Mouse (Mus musculus) embryonic facial prominence, embryonic 13.5 days (tissue): Measurements from ENCODE around the gene Nln. TPM values are rescaled to one million over a fixed set of nuclear protein-coding genes. Genes with fewer than 3 reads are reported as not detected.
A peak's percentile ranks its signal among the peaks of the same experiment; 100 is the strongest.

Experiments
- ATAC-seq: fragments of 200-750 bp; cut with Nextera tagmentation; 2 replicates; pipeline ENCODE4 v1.8.0; 2017; ENCODE audit warnings: low read depth; ENCODE audit not compliant: insufficient number of reproducible peaks, insufficient read depth, low FRiP score, low TSS enrichment
- H3K27ac ChIP-seq: fragments of 300-500 bp; sonication (generic); 2 replicates; pipeline ENCODE4 v1.5.1; 2015; ENCODE audit warnings: moderate library complexity, mild to moderate bottlenecking, inconsistent platforms
- H3K27me3 ChIP-seq: fragments of 300-500 bp; sonication (generic); 2 replicates; pipeline ENCODE4 v1.6.1; 2015; ENCODE audit warnings: mild to moderate bottlenecking, inconsistent platforms
- H3K36me3 ChIP-seq: fragments of 300-500 bp; sonication (generic); 2 replicates; pipeline ENCODE4 v1.6.1; 2015; ENCODE audit warnings: mild to moderate bottlenecking, inconsistent platforms
- H3K4me1 ChIP-seq: fragments of 300-500 bp; sonication (generic); 2 replicates; pipeline ENCODE4 v1.6.1; 2015; ENCODE audit warnings: inconsistent platforms
- H3K4me2 ChIP-seq: fragments of 300-500 bp; sonication (generic); 2 replicates; pipeline ENCODE4 v1.6.1; 2015; ENCODE audit warnings: moderate library complexity, mild to moderate bottlenecking, inconsistent platforms
- H3K4me3 ChIP-seq: fragments of 300-500 bp; sonication (generic); 2 replicates; pipeline ENCODE4 v1.5.1; 2015; ENCODE audit warnings: mild to moderate bottlenecking, inconsistent platforms
- H3K9ac ChIP-seq: fragments of 300-500 bp; sonication (generic); 2 replicates; pipeline ENCODE4 v1.6.1; 2015; ENCODE audit warnings: mild to moderate bottlenecking, inconsistent platforms
- H3K9me3 ChIP-seq: fragments of 300-500 bp; sonication (generic); 2 replicates; pipeline ENCODE4 v1.6.1; 2016; ENCODE audit warnings: inconsistent platforms
- WGBS: fragments of 180-500 bp; shearing (Covaris S2); methylation state at CpG from one replicate; pipeline ENCODE4 v1.1.7; 2015; ENCODE audit warnings: mixed read lengths; 5-methylcytosine and 5-hydroxymethylcytosine counted together
- polyA plus RNA-seq: library from polyadenylated mRNA; unstranded; fragments of >200 nt; fragmentation: Nextera tagmentation; extraction: Ambion mirVana; gene quantifications from 2 replicates; pipeline ENCODE4 v1.2.1, GENCODE M21; 2015

Nln gene
- polyA plus RNA-seq, 1 experiment from 2014 or later, result 13.0 TPM

DNA sequence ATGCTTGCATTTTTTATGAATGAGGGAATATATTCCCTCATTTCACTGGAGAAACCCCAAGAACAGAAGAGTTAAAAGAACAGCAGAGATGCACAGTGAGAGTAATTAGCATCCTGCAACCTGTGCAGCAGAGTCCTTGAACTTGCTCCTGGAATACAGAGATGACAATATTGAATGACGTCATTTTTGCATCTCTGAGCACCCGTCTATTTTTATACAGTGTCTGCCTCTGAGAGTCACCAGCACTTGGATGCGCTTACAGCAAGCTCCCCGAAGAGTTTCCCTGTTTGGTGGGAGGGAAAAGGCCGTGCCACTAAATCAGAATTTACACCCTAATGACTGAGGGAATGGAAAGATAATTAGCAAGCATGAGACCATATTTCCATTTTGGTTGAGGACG, 96.0 kb downstream of the Nln start:
- H3K9ac ChIP-seq, result no peak overlapping the region
- no peak for ATAC-seq
- peaks cover 4% of the 10 kb centered on the region; the same call in 1 of the 2 replicates for H3K4me1 ChIP-seq
- no peaks in the 10 kb centered on the region for H3K36me3 ChIP-seq
- H3K4me3 ChIP-seq, result no peak overlapping the region
- no peak overlapping the region for H3K27ac ChIP-seq
- 70% methylated on average over 6 of the region's 6 CpGs for WGBS
- no peaks in the 10 kb centered on the region for H3K9me3 ChIP-seq
- no peaks in the 10 kb centered on the region for H3K27me3 ChIP-seq
- no peak overlapping the region for H3K4me2 ChIP-seq

DNA sequence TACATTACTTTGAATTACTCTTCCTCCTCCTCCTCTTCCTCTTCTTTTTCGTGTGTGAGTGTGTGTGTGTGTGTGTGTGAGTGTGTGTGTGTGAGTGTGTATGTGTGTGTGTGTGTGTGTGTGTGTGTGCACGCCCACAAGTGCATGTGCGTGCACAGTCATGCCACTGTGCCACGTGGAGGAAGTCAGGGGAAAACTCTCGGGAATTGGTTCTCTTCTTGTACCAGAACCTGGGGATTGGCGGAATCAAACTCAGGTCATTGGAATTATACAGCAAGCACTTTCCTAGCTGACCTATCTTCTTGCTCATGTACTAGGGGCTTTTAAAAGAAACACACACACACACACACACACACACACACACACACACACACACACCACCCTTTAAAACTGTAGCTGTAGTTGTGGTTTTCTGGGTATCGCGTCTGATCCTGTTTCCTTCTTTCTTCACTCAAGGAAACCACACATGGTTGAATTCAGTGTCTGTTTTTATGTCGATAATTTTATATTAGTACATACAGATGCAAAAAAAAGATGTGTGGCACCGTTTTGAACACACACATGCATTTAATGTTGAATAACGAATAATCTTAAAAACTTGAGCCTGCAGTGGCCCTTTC, 97.1 kb downstream of the Nln start:
- no peaks in the 10 kb centered on the region for H3K27me3 ChIP-seq
- 74% methylated on average over 11 of the region's 11 CpGs for WGBS
- no peak overlapping the region for H3K9ac ChIP-seq
- H3K36me3 ChIP-seq, result no peaks in the 10 kb centered on the region
- ATAC-seq, result no peak
- no peak overlapping the region for H3K27ac ChIP-seq
- H3K4me3 ChIP-seq, result no peak overlapping the region
- no peak overlapping the region for H3K4me2 ChIP-seq
- peaks cover 4% of the 10 kb centered on the region; the same call in 1 of the 2 replicates for H3K4me1 ChIP-seq
- no peaks in the 10 kb centered on the region for H3K9me3 ChIP-seq

DNA sequence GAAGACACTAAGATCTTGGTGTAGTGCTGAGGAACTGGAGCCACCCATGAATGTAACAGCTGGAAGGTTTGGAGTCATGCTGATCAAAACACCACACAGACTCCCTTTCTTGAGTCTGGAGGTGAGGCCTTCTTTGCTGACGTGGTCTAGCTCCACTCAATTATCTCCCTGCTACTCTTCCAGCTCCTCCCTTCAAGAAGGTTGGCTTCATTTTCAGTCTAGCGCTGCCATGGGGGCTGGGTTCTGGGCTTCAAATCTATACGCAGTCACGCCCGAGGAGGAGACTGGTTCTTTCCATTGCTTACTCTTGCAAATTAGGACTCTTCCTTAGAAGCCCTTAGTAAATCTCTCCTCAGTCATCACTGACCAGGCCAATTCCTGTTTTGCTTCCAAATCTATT, 98.1 kb downstream of the Nln start:
- Histone ChIP-seq H3K4me2 (no peak overlapping the region), H3K4me3 (no peak overlapping the region), H3K27me3 (no peaks in the 10 kb centered on the region), H3K4me1 (peaks cover 4% of the 10 kb centered on the region; the same call in 1 of the 2 replicates), H3K9ac (no peak overlapping the region), H3K27ac (no peak overlapping the region), H3K9me3 (no peaks in the 10 kb centered on the region), H3K36me3 (no peaks in the 10 kb centered on the region)
- 92% methylated on average over 5 of the region's 5 CpGs for WGBS
- ATAC-seq, result no peak

DNA sequence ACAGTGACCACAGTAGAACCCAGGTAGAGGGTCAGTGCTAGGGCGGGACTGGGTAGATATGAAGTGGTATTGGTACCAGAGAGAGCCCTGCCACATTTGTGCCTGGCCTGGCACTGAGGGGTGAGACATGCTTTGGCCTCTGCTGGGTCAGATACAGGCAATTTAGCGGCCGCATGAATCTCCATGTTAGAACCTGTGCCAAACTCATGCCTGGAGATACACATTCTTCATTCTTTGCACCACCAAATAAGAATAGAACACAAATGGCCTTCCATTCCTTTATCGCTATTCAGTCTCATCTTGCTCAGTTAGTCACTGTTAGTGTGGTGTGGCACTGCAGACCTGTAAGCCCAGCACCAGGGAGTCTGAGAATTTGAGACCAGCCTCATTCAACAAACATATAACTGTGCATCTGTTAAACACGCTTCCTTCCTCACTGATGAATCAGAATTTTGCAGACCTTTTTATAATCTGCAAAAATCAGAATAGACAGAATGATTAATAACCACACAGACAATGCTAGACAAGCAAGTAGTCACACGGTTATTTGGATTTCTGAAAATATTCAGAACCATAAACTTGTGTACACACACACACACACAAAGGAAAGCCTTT, 104.1 kb downstream of the Nln start:
- no peaks in the 10 kb centered on the region for H3K4me1 ChIP-seq
- no peak for ATAC-seq
- no peak overlapping the region for H3K27ac ChIP-seq
- no peak overlapping the region for H3K9ac ChIP-seq
- no peak overlapping the region for H3K4me3 ChIP-seq
- no peaks in the 10 kb centered on the region for H3K27me3 ChIP-seq
- no peaks in the 10 kb centered on the region for H3K36me3 ChIP-seq
- H3K4me2 ChIP-seq, result no peak overlapping the region
- no peaks in the 10 kb centered on the region for H3K9me3 ChIP-seq
- WGBS, result 93% methylated on average over 6 of the region's 6 CpGs

DNA sequence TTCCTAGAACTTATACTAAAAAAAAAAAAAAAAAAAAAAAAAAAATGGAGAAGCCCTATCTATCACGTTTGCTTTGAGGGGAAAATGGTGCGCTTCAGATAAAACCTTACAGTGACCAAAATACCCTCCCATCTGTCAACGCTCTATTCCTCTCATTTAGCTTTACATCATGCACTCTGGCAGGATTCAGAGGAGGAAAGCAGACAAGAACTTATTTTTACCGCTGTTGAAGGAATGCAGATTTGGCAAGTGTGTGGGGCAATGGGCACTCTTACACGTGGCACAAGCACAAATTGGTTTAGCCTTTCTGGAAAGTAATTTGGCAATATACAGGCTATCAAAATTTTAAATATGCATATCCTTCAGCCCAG, 115.3 kb downstream of the Nln start:
- H3K4me2 ChIP-seq, result no peak overlapping the region
- ATAC-seq, result no peak
- 76% methylated on average over 5 of the region's 5 CpGs for WGBS
- no peaks in the 10 kb centered on the region for H3K27me3 ChIP-seq
- no peak overlapping the region for H3K4me3 ChIP-seq
- no peaks in the 10 kb centered on the region for H3K9me3 ChIP-seq
- H3K9ac ChIP-seq, result no peak overlapping the region
- peaks cover 8% of the 10 kb centered on the region for H3K4me1 ChIP-seq
- no peaks in the 10 kb centered on the region for H3K36me3 ChIP-seq
- no peak overlapping the region for H3K27ac ChIP-seq

DNA sequence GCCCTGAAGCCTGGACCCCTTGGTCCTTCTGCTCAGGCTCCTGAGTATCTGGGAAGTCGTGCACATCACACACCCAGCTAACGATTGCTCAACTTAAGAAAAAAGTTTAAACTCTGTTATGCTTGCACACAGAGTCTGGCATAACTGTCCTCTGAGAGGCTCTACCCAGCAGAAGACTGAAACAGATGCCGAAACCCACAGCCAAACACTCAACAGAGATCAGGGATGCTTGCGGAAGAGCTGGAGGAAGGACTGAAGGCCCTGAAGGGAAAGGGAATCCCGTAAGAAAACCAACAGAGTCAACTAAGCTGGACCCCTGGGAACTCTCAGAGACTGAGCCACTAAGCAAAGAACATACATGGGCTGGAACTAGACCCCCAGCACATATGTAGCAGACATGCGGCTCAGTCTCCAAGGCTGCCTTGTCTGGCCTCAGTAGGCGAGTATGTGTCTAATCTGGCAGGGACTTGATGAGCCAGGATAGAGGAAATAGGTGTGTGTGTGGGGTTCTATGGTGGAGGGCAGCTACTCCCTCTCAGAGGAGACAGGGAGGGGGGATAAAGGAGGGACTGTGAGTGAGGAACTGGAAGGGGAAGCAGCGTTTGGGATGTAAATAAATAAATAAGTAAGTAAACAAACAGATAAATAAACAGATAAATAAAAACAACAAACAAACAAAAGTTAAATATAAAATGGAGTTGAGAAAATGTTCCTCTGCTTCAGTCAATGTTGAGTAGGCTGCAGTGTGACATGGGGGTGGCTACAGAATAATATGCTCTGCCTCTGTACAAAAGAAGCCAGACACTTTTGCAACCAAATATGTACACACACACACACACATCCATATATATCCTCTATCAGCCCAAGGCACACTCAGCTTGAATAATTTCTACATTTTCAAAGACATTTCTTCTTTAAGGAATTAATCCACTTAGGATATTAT, 116.0 kb downstream of the Nln start:
- 55% methylated on average over 8 of the region's 8 CpGs for whole genome bisulfite sequencing

DNA sequence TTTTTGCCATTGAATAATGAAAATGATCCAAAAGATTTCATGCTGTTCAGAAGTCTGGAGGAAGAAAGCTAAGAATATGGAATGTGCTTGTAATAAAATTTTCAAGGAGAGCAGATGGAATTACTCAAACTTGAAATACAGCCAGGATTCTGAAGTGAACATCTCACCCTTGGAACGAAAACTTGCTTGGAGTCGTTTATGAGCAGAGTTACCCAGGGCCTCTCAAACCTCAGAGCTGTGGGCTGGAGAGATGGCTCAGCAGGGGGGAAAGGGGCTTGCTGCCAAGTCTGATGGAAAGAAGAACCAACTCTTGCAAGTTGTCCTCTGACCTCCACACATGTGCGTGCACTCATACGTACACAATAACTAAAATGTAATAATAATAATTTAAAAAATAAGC, 122.8 kb downstream of the Nln start:
- Histone ChIP-seq H3K36me3 (no peaks in the 10 kb centered on the region), H3K4me2 (no peak overlapping the region), H3K9me3 (no peaks in the 10 kb centered on the region), H3K4me1 (peaks cover 20% of the 10 kb centered on the region), H3K9ac (no peak overlapping the region), H3K4me3 (no peak overlapping the region), H3K27me3 (no peaks in the 10 kb centered on the region), H3K27ac (peak overlapping the region; percentile 97)
- peak; percentile 79; the same call in 1 of the 2 replicates for ATAC-seq
- 28% methylated on average over 4 of the region's 4 CpGs for WGBS

More for the DNA sequence above, 116.0 kb downstream of the Nln start:
- H3K4me2 ChIP-seq, result no peak overlapping the region
- no peak overlapping the region for H3K9ac ChIP-seq
- no peak overlapping the region for H3K4me3 ChIP-seq
- H3K27ac ChIP-seq, result peak overlapping the region; percentile 76
- H3K4me1 ChIP-seq, result peaks cover 8% of the 10 kb centered on the region
- no peaks in the 10 kb centered on the region for H3K9me3 ChIP-seq
- ATAC-seq, result no peak
- H3K27me3 ChIP-seq, result no peaks in the 10 kb centered on the region
- no peaks in the 10 kb centered on the region for H3K36me3 ChIP-seq

DNA sequence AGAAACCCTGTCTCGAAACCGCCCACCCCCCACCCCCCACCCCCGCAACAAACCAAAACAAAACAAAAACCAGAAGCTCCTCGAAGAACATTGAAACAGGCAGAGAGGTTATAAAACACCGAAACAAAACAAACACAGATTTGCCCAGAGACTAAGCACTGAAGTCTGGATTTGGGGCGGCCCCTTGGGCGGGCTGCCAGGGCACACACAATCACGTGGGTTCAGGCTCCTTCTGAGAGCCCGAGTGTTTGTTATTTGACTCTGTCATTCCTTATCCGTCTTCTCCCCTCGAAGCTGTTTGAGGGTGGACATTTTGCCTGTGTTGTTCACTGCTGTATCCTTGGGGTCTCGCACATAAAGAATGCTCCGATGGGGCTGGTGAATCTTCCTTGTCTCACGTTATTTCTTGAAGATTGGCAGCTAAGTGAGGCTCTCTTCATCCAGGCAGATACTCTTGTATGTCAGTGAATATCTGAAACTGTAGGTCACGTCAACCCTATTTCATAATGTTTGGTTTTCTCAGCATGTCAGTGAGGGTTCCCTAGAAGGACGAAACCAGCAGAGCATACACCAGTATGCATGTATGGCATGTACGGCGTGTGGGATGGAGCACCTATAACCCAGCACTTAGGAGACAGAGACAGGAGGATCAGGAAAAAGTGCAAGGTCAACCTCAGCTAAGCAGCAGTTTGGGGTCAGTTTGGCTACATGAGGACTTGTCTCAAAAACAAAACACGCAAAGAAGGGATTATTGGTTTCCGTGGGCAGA, 123.7 kb downstream of the Nln start:
- ATAC-seq, result peak; percentile 44; the same call in 1 of the 2 replicates
- Histone ChIP-seq H3K4me3 (no peak overlapping the region), H3K27ac (peak overlapping the region; percentile 97), H3K27me3 (no peaks in the 10 kb centered on the region), H3K9me3 (no peaks in the 10 kb centered on the region), H3K4me1 (peaks cover 20% of the 10 kb centered on the region), H3K36me3 (no peaks in the 10 kb centered on the region), H3K4me2 (peak overlapping the region; percentile 29), H3K9ac (no peak overlapping the region)
- WGBS, result 46% methylated on average over 20 of the region's 20 CpGs

DNA sequence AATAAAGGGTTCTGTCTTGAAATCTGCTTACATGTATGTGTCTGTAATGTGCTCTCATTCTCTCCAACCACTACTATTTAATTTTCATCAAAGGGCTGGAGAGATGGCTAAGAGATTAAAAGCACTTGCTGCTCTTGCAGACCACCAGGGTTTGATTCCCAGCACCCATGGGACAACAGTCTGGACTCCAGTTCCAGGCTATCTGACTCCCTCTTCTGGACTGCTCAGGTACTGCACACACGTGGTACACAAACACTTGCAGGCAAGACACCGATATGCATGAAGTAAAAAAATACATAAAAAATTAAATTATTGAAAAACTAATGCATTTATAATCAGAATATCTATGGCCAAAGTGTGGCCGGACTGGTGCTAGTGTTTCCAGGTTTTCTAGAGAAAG, 127.0 kb downstream of the Nln start:
- no peaks in the 10 kb centered on the region for H3K36me3 ChIP-seq
- H3K4me3 ChIP-seq, result no peak overlapping the region
- no peaks in the 10 kb centered on the region for H3K27me3 ChIP-seq
- no peak overlapping the region for H3K9ac ChIP-seq
- no peak overlapping the region for H3K27ac ChIP-seq
- no peak overlapping the region for H3K4me2 ChIP-seq
- ATAC-seq, result no peak
- peaks cover 28% of the 10 kb centered on the region for H3K4me1 ChIP-seq
- WGBS, result 96% methylated on average over 3 of the region's 3 CpGs
- H3K9me3 ChIP-seq, result 0 out of 2 replicates have a peak, but pooled peaks cover 3% of the 10 kb centered on the region

DNA sequence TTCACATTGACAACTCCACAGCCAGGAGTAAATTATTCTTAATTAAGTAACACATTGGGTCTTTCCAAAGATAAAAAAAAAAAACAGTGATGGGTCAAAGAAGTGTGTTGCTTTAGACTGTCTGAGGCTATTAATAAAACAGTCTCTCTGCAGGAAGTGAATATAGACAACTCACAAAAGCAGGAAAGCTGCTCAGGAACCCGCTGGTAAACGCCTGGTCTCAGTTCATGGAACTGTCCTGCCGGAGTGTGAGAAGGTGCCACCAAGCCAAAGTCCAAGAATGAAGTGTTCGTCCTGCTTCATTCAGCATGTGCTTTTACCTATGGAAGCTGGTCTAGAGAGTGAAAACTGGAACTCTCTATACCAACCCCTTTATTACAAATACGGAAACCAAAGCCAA, 129.0 kb downstream of the Nln start:
- H3K4me3 ChIP-seq, result no peak overlapping the region
- WGBS, result 88% methylated on average over 5 of the region's 5 CpGs
- 0 out of 2 replicates have a peak, but pooled peaks cover 3% of the 10 kb centered on the region for H3K9me3 ChIP-seq
- H3K27me3 ChIP-seq, result no peaks in the 10 kb centered on the region
- H3K9ac ChIP-seq, result no peak overlapping the region
- no peak for ATAC-seq
- H3K36me3 ChIP-seq, result no peaks in the 10 kb centered on the region
- no peak overlapping the region for H3K27ac ChIP-seq
- H3K4me2 ChIP-seq, result no peak overlapping the region
- peaks cover 16% of the 10 kb centered on the region for H3K4me1 ChIP-seq

DNA sequence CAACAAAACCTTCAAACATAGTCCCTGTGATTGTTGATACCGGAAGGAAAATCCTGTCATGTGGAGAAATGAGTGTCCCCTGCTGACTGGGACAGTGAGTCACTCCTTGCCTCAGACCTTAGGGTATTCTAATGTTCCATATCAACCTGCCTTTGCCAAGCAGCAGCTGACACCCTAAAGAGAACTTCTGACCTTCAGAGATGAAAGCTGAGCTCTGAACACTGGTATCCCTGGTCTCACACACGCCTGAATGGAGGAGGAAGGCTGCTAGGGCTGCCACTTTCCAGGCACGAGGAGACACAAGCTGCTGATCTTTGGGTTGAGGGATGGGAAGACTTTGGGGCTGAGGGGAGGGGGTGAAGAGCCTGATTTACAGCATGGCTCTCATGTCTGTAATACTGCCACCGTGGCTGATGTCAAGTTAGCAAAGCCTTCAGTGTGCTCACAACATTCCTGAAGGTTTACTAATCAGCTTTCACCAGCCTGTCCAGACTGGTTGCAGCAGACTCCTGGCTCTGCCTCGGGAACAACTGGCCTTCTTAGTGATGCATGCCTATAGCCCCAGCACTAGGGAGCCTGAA, 131.0 kb downstream of the Nln start:
- H3K4me3 ChIP-seq, result no peak overlapping the region
- H3K27me3 ChIP-seq, result no peaks in the 10 kb centered on the region
- WGBS, result 47% methylated on average over 5 of the region's 5 CpGs
- peak overlapping the region; percentile 70 for H3K27ac ChIP-seq
- no peaks in the 10 kb centered on the region for H3K36me3 ChIP-seq
- H3K4me1 ChIP-seq, result peaks cover 12% of the 10 kb centered on the region
- ATAC-seq, result no peak
- no peak overlapping the region for H3K9ac ChIP-seq
- no peak overlapping the region for H3K4me2 ChIP-seq
- 0 out of 2 replicates have a peak, but pooled peaks cover 3% of the 10 kb centered on the region for H3K9me3 ChIP-seq
